Mouse (Mus musculus): ENCODE data around the gene C2. TPM values are rescaled to one million over a fixed set of nuclear protein-coding genes. Genes with fewer than 3 reads are reported as not detected.
"Not testable (repeated sequence)": the region's sequence is repeated elsewhere in the genome, so short reads cannot be mapped to it uniquely, and the experiment has no call there.

The C2 gene
- polyA plus RNA-seq, 1 experiment from 2014 or later, result 1.7 TPM

DNA sequence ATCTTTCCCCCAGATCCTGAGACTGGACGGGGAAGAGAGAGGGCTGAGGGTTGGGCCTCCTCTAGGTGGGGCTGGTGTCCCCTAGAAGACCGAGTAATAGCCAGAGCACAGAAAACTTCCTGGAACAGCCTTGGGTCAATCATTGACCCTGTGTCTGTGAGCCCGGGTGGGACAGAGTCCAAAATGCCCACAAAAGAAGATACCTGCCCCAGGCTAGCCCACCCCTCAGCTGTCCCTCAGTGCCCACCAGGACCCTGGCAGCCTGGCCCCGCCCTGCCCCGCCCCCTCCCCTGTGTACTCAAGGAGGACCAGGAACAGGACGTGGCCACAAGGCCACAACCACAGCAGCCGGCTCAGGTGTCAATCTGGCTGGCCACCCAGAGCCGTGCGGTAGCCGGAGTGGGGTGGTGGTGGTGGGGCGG is 17.4 kb upstream of the C2 start:
- H3K27me3 ChIP-seq (replicated peaks; ENCODE audit: control insufficient read depth, insufficient read depth, low read length), result no peaks in the 10 kb centered on the region
- H3K4me1 ChIP-seq (replicated peaks; ENCODE audit: control insufficient read depth, insufficient read depth, low read length), result no peaks in the 10 kb centered on the region
- WGBS, result 29% methylated on average over 10 of the region's 11 CpGs
- ATAC-seq, result no peak
- H3K4me2 ChIP-seq (ENCODE audit: low read length), result no peak overlapping the region
- H3K9me3 ChIP-seq (ENCODE audit: control insufficient read depth, low read length), result no peaks in the 10 kb centered on the region
- H3K27ac ChIP-seq (ENCODE audit: low read length), result no peak overlapping the region
- no peak overlapping the region for H3K9ac ChIP-seq (replicated peaks; ENCODE audit: low read depth, low read length)
- peaks cover 30% of the 10 kb centered on the region for H3K36me3 ChIP-seq (ENCODE audit: control insufficient read depth, insufficient read depth)
- no peak overlapping the region for H3K4me3 ChIP-seq (replicated peaks; ENCODE audit: low read length)

DNA sequence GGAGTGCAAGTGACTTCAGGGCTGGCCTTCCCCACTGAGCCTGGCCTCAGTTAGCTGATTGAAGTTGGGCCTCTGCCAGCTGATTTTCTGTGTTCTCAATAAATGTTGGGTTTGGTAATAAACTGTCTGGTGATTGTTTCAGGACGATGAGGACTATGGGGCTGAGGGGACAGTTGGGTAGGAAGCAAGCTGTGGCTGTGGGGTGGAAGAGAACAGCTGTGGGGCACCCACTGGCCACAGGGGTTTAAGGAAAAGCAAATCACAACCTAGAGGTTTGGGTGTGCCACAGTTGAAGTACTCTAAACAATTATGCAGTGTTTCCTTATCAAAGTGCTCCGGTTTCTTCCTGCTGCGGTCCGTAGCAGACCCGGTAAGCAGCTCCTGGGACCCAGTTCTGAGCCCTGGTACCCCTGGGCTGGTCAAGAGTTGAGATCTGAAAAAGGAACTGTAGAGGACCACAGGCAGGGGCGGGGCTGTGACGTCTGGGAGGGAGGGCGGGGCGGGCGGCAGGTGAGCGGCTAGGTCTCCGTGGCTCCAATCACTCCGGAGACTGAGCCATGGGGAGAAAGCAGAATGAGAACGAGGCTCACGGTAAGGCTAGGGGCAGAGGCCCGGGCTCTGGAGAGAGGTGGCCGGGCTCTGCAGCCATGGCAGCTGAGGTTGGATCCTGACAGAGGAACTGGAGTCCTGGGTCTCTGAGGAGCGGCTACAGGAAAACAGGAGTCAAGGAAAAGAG is 16.0 kb upstream of the C2 start, which contains the start of gene Slc44a4:
TSS of gene Slc44a4 (plus strand) at position 537 of the 736 bp plus-strand sequence.
- Histone ChIP-seq H3K9me3 (ENCODE audit: control insufficient read depth, low read length) (no peaks in the 10 kb centered on the region), H3K4me2 (ENCODE audit: low read length) (no peak within 1 kb of the TSS), H3K9ac (replicated peaks; ENCODE audit: low read depth, low read length) (no peak within 1 kb of the TSS), H3K36me3 (ENCODE audit: control insufficient read depth, insufficient read depth) (peaks cover 40% of the 10 kb centered on the region), H3K27ac (ENCODE audit: low read length) (no peak within 1 kb of the TSS), H3K27me3 (replicated peaks; ENCODE audit: control insufficient read depth, insufficient read depth, low read length) (no peaks in the 10 kb centered on the region), H3K4me1 (replicated peaks; ENCODE audit: control insufficient read depth, insufficient read depth, low read length) (no peaks in the 10 kb centered on the region), H3K4me3 (replicated peaks; ENCODE audit: low read length) (no peak within 1 kb of the TSS)
- 34% methylated on average over 18 of the region's 18 CpGs for WGBS
- no peak for ATAC-seq

DNA sequence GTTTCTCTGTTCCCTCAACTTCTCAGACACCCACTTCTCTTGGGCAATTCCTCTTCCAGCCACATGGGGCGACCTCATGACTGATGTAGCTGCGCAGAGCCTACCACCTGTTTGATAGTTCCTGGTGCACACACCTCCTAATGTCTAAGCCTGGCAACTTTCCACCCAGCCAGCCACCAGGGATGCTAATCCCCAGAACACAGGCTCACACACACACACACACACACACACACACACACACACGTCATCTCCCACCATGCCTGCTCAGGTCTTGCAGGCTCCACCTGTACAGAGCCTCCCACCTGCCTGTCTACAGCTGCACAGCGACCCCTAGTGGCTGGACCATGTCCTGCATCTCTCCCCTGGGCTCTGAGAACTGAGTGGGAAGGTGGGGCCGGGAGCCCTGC is 13.9 kb upstream of the C2 start:
- Histone ChIP-seq H3K4me1 (replicated peaks; ENCODE audit: control insufficient read depth, insufficient read depth, low read length) (no peaks in the 10 kb centered on the region), H3K27me3 (replicated peaks; ENCODE audit: control insufficient read depth, insufficient read depth, low read length) (no peaks in the 10 kb centered on the region), H3K27ac (ENCODE audit: low read length) (no peak overlapping the region), H3K4me2 (ENCODE audit: low read length) (no peak overlapping the region), H3K36me3 (ENCODE audit: control insufficient read depth, insufficient read depth) (peaks cover 61% of the 10 kb centered on the region), H3K4me3 (replicated peaks; ENCODE audit: low read length) (no peak overlapping the region), H3K9me3 (ENCODE audit: control insufficient read depth, low read length) (no peaks in the 10 kb centered on the region), H3K9ac (replicated peaks; ENCODE audit: low read depth, low read length) (no peak overlapping the region)
- WGBS, result 38% methylated on average over 5 of the region's 5 CpGs
- ATAC-seq, result peak; percentile 47; the same call in 1 of the 2 replicates

DNA sequence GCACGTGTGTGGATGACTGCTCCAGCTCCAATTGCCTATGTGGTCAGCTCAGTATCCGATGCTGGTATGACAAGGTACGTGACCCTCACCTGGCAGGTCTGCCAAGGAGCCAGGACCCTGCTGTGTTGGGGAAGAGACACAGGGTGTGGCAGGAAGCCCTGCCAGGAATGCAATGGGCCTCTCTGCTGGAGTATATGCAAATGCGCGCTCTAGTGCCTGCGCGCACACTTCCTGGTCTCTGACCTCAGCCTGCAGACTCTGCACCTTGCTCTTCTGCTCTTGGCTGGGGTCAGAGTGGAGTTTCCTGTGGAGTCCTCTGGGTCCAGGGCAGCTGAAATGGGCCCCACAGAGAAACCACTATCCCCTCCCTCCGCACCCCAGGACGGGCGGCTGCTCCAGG is 12.9 kb upstream of the C2 start:
- Histone ChIP-seq H3K36me3 (ENCODE audit: control insufficient read depth, insufficient read depth) (peaks cover 70% of the 10 kb centered on the region), H3K27ac (ENCODE audit: low read length) (no peak overlapping the region), H3K4me3 (replicated peaks; ENCODE audit: low read length) (no peak overlapping the region), H3K4me2 (ENCODE audit: low read length) (no peak overlapping the region), H3K9ac (replicated peaks; ENCODE audit: low read depth, low read length) (no peak overlapping the region), H3K4me1 (replicated peaks; ENCODE audit: control insufficient read depth, insufficient read depth, low read length) (no peaks in the 10 kb centered on the region), H3K27me3 (replicated peaks; ENCODE audit: control insufficient read depth, insufficient read depth, low read length) (no peaks in the 10 kb centered on the region), H3K9me3 (ENCODE audit: control insufficient read depth, low read length) (no peaks in the 10 kb centered on the region)
- whole genome bisulfite sequencing, result 89% methylated on average over 10 of the region's 10 CpGs
- no peak for ATAC-seq

DNA sequence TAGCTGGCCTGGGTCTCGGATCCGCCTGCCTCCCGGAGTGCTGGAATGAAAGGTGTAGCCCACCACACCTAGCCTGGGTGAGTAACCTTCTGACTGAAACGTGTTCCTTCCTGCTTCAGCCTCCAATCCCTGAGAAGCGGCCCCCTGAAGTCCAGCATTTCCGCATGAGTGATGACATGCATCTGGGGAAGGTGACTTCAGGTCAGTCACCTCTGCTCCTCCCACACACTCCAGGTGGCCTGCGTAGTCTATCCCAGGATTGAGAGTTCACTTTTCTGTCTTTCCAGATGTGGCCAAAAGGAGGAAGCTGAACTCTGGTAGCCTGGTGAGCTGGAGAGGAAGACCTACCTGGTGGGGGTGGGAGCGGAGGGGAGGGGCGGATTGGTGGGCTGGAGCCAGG is 4.8 kb upstream of the C2 start:
- ATAC-seq, result no peak

DNA sequence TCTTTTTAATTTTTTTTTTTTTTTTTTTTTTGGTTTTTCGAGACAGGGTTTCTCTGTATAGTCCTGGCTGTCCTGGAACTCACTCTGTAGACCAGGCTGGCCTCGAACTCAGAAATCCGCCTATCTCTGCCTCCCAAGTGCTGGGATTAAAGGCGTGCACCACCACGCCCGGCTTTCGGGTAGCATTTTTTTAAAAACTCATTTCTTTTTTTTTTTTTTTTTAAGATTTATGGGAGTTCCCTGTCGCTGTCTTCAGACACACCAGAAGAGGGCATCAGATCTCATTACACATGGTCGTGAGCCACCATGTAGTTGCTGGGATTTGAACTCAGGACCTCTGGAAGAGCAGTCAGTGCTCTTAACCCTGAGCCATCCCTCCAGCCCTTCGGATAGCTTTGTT is 3.9 kb upstream of the C2 start:
- H3K36me3 ChIP-seq (ENCODE audit: control insufficient read depth, insufficient read depth), result peaks cover 26% of the 10 kb centered on the region
- 93% methylated on average over 9 of the region's 10 CpGs for WGBS

More for the DNA sequence above, 4.8 kb upstream of the C2 start:
- Histone ChIP-seq H3K4me1 (replicated peaks; ENCODE audit: control insufficient read depth, insufficient read depth, low read length) (peaks cover 12% of the 10 kb centered on the region), H3K27ac (ENCODE audit: low read length) (no peak overlapping the region), H3K4me3 (replicated peaks; ENCODE audit: low read length) (no peak overlapping the region), H3K9ac (replicated peaks; ENCODE audit: low read depth, low read length) (no peak overlapping the region), H3K36me3 (ENCODE audit: control insufficient read depth, insufficient read depth) (peaks cover 35% of the 10 kb centered on the region), H3K9me3 (ENCODE audit: control insufficient read depth, low read length) (no peaks in the 10 kb centered on the region), H3K4me2 (ENCODE audit: low read length) (no peak overlapping the region), H3K27me3 (replicated peaks; ENCODE audit: control insufficient read depth, insufficient read depth, low read length) (no peaks in the 10 kb centered on the region)
- WGBS, result 90% methylated on average over 9 of the region's 9 CpGs

DNA sequence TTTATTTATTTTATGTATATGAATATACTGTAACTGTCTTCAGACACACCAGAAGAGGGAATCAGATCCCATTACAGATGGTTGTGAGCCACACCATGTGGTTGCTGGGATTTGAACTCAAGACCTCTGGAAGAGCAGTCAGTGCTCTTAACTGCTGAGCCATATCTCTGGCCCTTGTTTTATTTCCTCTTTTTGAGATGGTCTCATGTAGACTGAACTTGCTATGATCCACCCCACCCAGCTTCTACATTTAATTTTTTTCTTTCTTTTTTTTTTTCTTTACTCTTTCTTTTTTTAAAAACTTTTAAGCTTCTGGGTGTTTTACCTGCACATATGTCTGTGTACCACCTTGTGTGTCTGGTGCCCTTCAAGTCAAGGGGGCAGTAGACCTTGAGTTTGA is 2.8 kb upstream of the C2 start:
- not testable (repeated sequence) for H3K27me3 ChIP-seq (replicated peaks; ENCODE audit: control insufficient read depth, insufficient read depth, low read length); H3K4me3 ChIP-seq (replicated peaks; ENCODE audit: low read length); H3K9ac ChIP-seq (replicated peaks; ENCODE audit: low read depth, low read length); H3K27ac ChIP-seq (ENCODE audit: low read length); H3K9me3 ChIP-seq (ENCODE audit: control insufficient read depth, low read length); H3K4me2 ChIP-seq (ENCODE audit: low read length); ATAC-seq
- H3K36me3 ChIP-seq (ENCODE audit: control insufficient read depth, insufficient read depth), result peaks cover 20% of the 10 kb centered on the region
- H3K4me1 ChIP-seq (replicated peaks; ENCODE audit: control insufficient read depth, insufficient read depth, low read length), result peaks cover 33% of the 10 kb centered on the region

More for the DNA sequence above, 3.9 kb upstream of the C2 start:
- H3K9ac ChIP-seq (replicated peaks; ENCODE audit: low read depth, low read length); ATAC-seq; H3K27me3 ChIP-seq (replicated peaks; ENCODE audit: control insufficient read depth, insufficient read depth, low read length); H3K4me2 ChIP-seq (ENCODE audit: low read length); H3K9me3 ChIP-seq (ENCODE audit: control insufficient read depth, low read length); H3K27ac ChIP-seq (ENCODE audit: low read length); H3K4me3 ChIP-seq (replicated peaks; ENCODE audit: low read length): not testable (repeated sequence)
- peaks cover 22% of the 10 kb centered on the region for H3K4me1 ChIP-seq (replicated peaks; ENCODE audit: control insufficient read depth, insufficient read depth, low read length)

DNA sequence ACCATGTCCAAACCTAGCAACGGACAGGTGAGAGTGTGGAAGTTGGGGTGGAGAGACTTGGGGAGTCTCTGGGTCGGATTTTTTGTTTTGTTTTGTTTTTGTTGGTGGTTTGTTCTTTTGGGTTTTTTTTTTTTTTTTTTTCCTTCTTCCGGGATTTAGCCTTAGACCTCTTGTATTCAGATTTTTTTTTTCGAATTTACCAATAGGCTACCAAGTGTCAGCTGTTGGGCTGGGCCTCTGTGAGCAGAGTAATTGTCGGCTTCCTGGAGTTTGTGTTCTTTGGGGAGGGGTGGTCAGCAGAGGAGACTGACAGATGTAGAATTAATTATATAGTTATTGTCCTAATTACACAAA is 1.8 kb upstream of the C2 start:
- peaks cover 13% of the 10 kb centered on the region for H3K36me3 ChIP-seq (ENCODE audit: control insufficient read depth, insufficient read depth)
- no peaks in the 10 kb centered on the region for H3K9me3 ChIP-seq (ENCODE audit: control insufficient read depth, low read length)
- ATAC-seq, result no peak
- no peaks in the 10 kb centered on the region for H3K27me3 ChIP-seq (replicated peaks; ENCODE audit: control insufficient read depth, insufficient read depth, low read length)
- peak overlapping the region; percentile 94 for H3K4me3 ChIP-seq (replicated peaks; ENCODE audit: low read length)
- 0% methylated on average over 5 of the region's 5 CpGs for WGBS
- peak overlapping the region; percentile 94 for H3K27ac ChIP-seq (ENCODE audit: low read length)
- H3K4me2 ChIP-seq (ENCODE audit: low read length), result peak overlapping the region; percentile 75
- peaks cover 40% of the 10 kb centered on the region for H3K4me1 ChIP-seq (replicated peaks; ENCODE audit: control insufficient read depth, insufficient read depth, low read length)
- H3K9ac ChIP-seq (replicated peaks; ENCODE audit: low read depth, low read length), result peak overlapping the region; percentile 98

DNA sequence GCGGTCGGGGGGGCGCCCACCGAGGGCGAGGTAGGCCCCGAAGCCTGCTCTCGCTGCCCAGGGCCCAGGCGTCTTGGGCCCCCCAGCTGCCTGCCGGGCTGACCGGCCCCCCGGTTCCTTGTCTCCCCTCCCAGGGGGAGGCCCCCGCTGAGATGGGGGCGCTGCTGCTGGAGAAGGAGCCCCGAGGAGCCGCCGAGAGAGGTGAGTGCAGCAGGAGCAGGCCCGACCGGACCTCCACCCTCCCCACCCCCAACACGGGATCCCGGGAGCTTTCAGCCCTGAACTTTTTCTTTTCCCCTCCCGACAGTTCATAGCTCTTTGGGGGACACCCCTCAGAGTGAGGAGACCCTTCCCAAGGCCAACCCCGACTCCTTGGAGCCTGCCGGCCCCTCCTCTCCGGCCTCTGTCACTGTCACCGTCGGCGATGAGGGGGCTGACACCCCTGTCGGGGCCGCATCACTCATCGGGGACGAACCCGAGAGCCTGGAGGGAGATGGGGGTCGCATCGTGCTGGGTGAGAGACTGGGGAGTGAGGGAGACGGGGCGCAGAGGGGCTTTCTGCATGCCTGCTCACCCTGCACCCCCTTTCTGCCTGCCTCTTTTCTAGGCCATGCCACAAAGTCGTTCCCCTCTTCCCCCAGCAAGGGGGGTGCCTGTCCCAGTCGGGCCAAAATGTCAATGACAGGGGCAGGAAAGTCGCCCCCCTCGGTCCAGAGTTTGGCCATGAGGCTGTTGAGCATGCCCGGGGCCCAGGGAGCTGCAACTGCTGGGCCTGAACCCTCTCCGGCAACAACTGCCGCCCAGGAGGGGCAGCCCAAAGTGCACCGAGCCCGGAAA is 1.2 kb upstream of the C2 start:
- peak overlapping the region; percentile 98 for H3K9ac ChIP-seq (replicated peaks; ENCODE audit: low read depth, low read length)
- peak overlapping the region; percentile 94 for H3K27ac ChIP-seq (ENCODE audit: low read length)
- H3K27me3 ChIP-seq (replicated peaks; ENCODE audit: control insufficient read depth, insufficient read depth, low read length), result no peaks in the 10 kb centered on the region
- H3K4me2 ChIP-seq (ENCODE audit: low read length), result peak overlapping the region; percentile 75
- H3K36me3 ChIP-seq (ENCODE audit: control insufficient read depth, insufficient read depth), result peaks cover 13% of the 10 kb centered on the region
- H3K9me3 ChIP-seq (ENCODE audit: control insufficient read depth, low read length), result no peaks in the 10 kb centered on the region
- 0 out of 2 replicates have a peak, but pooled peaks have one; percentile 4 for ATAC-seq
- H3K4me1 ChIP-seq (replicated peaks; ENCODE audit: control insufficient read depth, insufficient read depth, low read length), result peaks cover 40% of the 10 kb centered on the region
- WGBS, result under 1% methylated on average over 40 of the region's 45 CpGs
- peak overlapping the region; percentile 94 for H3K4me3 ChIP-seq (replicated peaks; ENCODE audit: low read length)
